Mouse (Mus musculus): ENCODE results near the gene CN725425. TPM values are rescaled to one million over a fixed set of nuclear protein-coding genes. Genes with fewer than 3 reads are reported as not detected.

CN725425 gene
- polyA plus RNA-seq (2015; fragmentation: Nextera tagmentation; extraction: Ambion mirVana): not detected in 2 replicates

- 93% methylated on average over 30 of the region's 30 CpGs for WGBS
- ATAC-seq (ENCODE audit: low FRiP score): no peak
- Histone ChIP-seq H3K4me1 (replicated peaks) (no peaks in the 10 kb centered on the region), H3K27me3 (no peaks in the 10 kb centered on the region), H3K9me3 (no peaks in the 10 kb centered on the region), H3K4me3 (no peak within 1 kb of the TSS), H3K36me3 (no peaks in the 10 kb centered on the region), H3K4me2 (no peak within 1 kb of the TSS), H3K27ac (no peak within 1 kb of the TSS), H3K9ac (no peak within 1 kb of the TSS)
These were observed at the start of gene CN725425 for GRCm38 (mm10) chr15:91199256-91199905. Gene CN725425 (plus strand): TSS chr15:91199494.

- ATAC-seq (ENCODE audit: low FRiP score): no peak
These were observed 46.7 kb upstream of the CN725425 start for GRCm38 (mm10) chr15:91152592-91152991.

GRCm38 (mm10) chr15:91153311-91153710 is 46.0 kb upstream of the CN725425 start:
- Histone ChIP-seq H3K9me3 (peaks cover 6% of the 10 kb centered on the region; the same call in 1 of the 2 replicates), H3K4me2 (no peak overlapping the region), H3K9ac (no peak overlapping the region), H3K27me3 (no peaks in the 10 kb centered on the region), H3K4me3 (no peak overlapping the region), H3K27ac (no peak overlapping the region), H3K4me1 (replicated peaks) (no peaks in the 10 kb centered on the region), H3K36me3 (peaks cover 38% of the 10 kb centered on the region)
- no peak for ATAC-seq (ENCODE audit: low FRiP score)
- 74% methylated on average over 3 of the region's 3 CpGs for WGBS

More at GRCm38 (mm10) chr15:91152592-91152991, 46.7 kb upstream of the CN725425 start:
- peaks cover 6% of the 10 kb centered on the region; the same call in 1 of the 2 replicates for H3K9me3 ChIP-seq
- H3K27ac ChIP-seq: no peak overlapping the region
- H3K4me3 ChIP-seq: no peak overlapping the region
- no peaks in the 10 kb centered on the region for H3K4me1 ChIP-seq (replicated peaks)
- WGBS: 76% methylated on average over 1 of the region's 1 CpGs
- H3K9ac ChIP-seq: no peak overlapping the region
- no peak overlapping the region for H3K4me2 ChIP-seq
- H3K27me3 ChIP-seq: no peaks in the 10 kb centered on the region
- peaks cover 42% of the 10 kb centered on the region for H3K36me3 ChIP-seq

- Histone ChIP-seq H3K27me3 (no peaks in the 10 kb centered on the region), H3K9ac (no peak overlapping the region), H3K4me2 (no peak overlapping the region), H3K27ac (no peak overlapping the region), H3K36me3 (peaks cover 16% of the 10 kb centered on the region), H3K4me3 (no peak overlapping the region), H3K9me3 (0 out of 2 replicates have a peak, but pooled peaks cover 1% of the 10 kb centered on the region), H3K4me1 (replicated peaks) (peaks cover 4% of the 10 kb centered on the region)
- WGBS: 97% methylated on average over 5 of the region's 5 CpGs
- ATAC-seq (ENCODE audit: low FRiP score): no peak
These were observed 38.1 kb upstream of the CN725425 start for GRCm38 (mm10) chr15:91161153-91161552.

- Histone ChIP-seq H3K27ac (no peak overlapping the region), H3K4me2 (no peak overlapping the region), H3K9ac (no peak overlapping the region), H3K4me3 (no peak overlapping the region), H3K27me3 (no peaks in the 10 kb centered on the region), H3K36me3 (no peaks in the 10 kb centered on the region), H3K4me1 (replicated peaks) (peaks cover 4% of the 10 kb centered on the region), H3K9me3 (no peaks in the 10 kb centered on the region)
- ATAC-seq (ENCODE audit: low FRiP score): no peak
- 90% methylated on average over 2 of the region's 2 CpGs for WGBS
These were observed 35.8 kb upstream of the CN725425 start for GRCm38 (mm10) chr15:91163454-91163853.

GRCm38 (mm10) chr15:91165021-91165420 is 34.3 kb upstream of the CN725425 start:
- no peak overlapping the region for H3K9ac ChIP-seq
- ATAC-seq (ENCODE audit: low FRiP score): no peak

GRCm38 (mm10) chr15:91167850-91168562 is 31.3 kb upstream of the CN725425 start:
- H3K9me3 ChIP-seq: no peaks in the 10 kb centered on the region
- H3K27me3 ChIP-seq: no peaks in the 10 kb centered on the region
- H3K9ac ChIP-seq: no peak overlapping the region
- no peak overlapping the region for H3K4me3 ChIP-seq
- H3K4me1 ChIP-seq (replicated peaks): peaks cover 6% of the 10 kb centered on the region
- ATAC-seq (ENCODE audit: low FRiP score): no peak
- no peaks in the 10 kb centered on the region for H3K36me3 ChIP-seq
- 91% methylated on average over 13 of the region's 13 CpGs for WGBS
- H3K4me2 ChIP-seq: no peak overlapping the region
- no peak overlapping the region for H3K27ac ChIP-seq

More at GRCm38 (mm10) chr15:91165021-91165420, 34.3 kb upstream of the CN725425 start:
- Histone ChIP-seq H3K36me3 (no peaks in the 10 kb centered on the region), H3K27me3 (no peaks in the 10 kb centered on the region), H3K4me2 (no peak overlapping the region), H3K9me3 (no peaks in the 10 kb centered on the region), H3K4me3 (no peak overlapping the region), H3K4me1 (replicated peaks) (peaks cover 4% of the 10 kb centered on the region), H3K27ac (no peak overlapping the region)
- 2% methylated on average over 5 of the region's 5 CpGs for WGBS

GRCm38 (mm10) chr15:91170602-91171328 is 28.5 kb upstream of the CN725425 start:
- H3K36me3 ChIP-seq: no peaks in the 10 kb centered on the region
- no peak overlapping the region for H3K9ac ChIP-seq
- 67% methylated on average over 9 of the region's 9 CpGs for WGBS
- H3K9me3 ChIP-seq: no peaks in the 10 kb centered on the region
- H3K4me2 ChIP-seq: no peak overlapping the region
- no peak overlapping the region for H3K27ac ChIP-seq
- no peak overlapping the region for H3K4me3 ChIP-seq
- H3K27me3 ChIP-seq: no peaks in the 10 kb centered on the region
- peaks cover 3% of the 10 kb centered on the region; the same call in 1 of the 2 replicates for H3K4me1 ChIP-seq (replicated peaks)
- no peak for ATAC-seq (ENCODE audit: low FRiP score)

- 88% methylated on average over 4 of the region's 4 CpGs for WGBS
- Histone ChIP-seq H3K4me2 (no peak overlapping the region), H3K27me3 (no peaks in the 10 kb centered on the region), H3K9me3 (no peaks in the 10 kb centered on the region), H3K4me3 (no peak overlapping the region), H3K4me1 (replicated peaks) (peaks cover 3% of the 10 kb centered on the region; the same call in 1 of the 2 replicates), H3K9ac (no peak overlapping the region), H3K27ac (no peak overlapping the region), H3K36me3 (no peaks in the 10 kb centered on the region)
- ATAC-seq (ENCODE audit: low FRiP score): no peak
These were observed 28.0 kb upstream of the CN725425 start for GRCm38 (mm10) chr15:91171332-91171731.

GRCm38 (mm10) chr15:91172193-91172592 is 27.1 kb upstream of the CN725425 start:
- 84% methylated on average over 4 of the region's 4 CpGs for WGBS

GRCm38 (mm10) chr15:91178656-91179314 is 20.5 kb upstream of the CN725425 start:
- no peak for ATAC-seq (ENCODE audit: low FRiP score)
- peaks cover 10% of the 10 kb centered on the region; the same call in 1 of the 2 replicates for H3K4me1 ChIP-seq (replicated peaks)
- no peak overlapping the region for H3K4me3 ChIP-seq
- H3K9me3 ChIP-seq: no peaks in the 10 kb centered on the region
- no peak overlapping the region for H3K4me2 ChIP-seq
- no peak overlapping the region for H3K9ac ChIP-seq
- H3K27me3 ChIP-seq: no peaks in the 10 kb centered on the region
- no peaks in the 10 kb centered on the region for H3K36me3 ChIP-seq
- no peak overlapping the region for H3K27ac ChIP-seq
- WGBS: 89% methylated on average over 9 of the region's 9 CpGs

More at GRCm38 (mm10) chr15:91172193-91172592, 27.1 kb upstream of the CN725425 start:
- Histone ChIP-seq H3K4me3 (no peak overlapping the region), H3K36me3 (no peaks in the 10 kb centered on the region), H3K4me2 (no peak overlapping the region), H3K27me3 (no peaks in the 10 kb centered on the region), H3K9ac (no peak overlapping the region), H3K27ac (no peak overlapping the region), H3K4me1 (replicated peaks) (peaks cover 3% of the 10 kb centered on the region; the same call in 1 of the 2 replicates), H3K9me3 (no peaks in the 10 kb centered on the region)
- ATAC-seq (ENCODE audit: low FRiP score): no peak

Data from hindbrain, embryonic 13.5 days (tissue).